Mouse (Mus musculus) CH12.LX (cell line): ENCODE results near the gene Pstk. TPM values are rescaled to one million over a fixed set of nuclear protein-coding genes. Genes with fewer than 3 reads are reported as not detected.

Experiments
- DNase-seq: peaks from one replicate; pipeline ENCODE4 v3.0.0-alpha.2; 2013; ENCODE audit errors: extremely low read depth
- H3K27ac ChIP-seq: 2 replicates; pipeline ENCODE4 v1.5.1; 2012; ENCODE audit warnings: low read depth, mild to moderate bottlenecking, control low read depth, moderate library complexity; ENCODE audit not compliant: insufficient read depth
- H3K27me3 ChIP-seq: replicated peaks from 2 replicates; pipeline ENCODE3; 2012; ENCODE audit warnings: inconsistent platforms
- H3K36me3 ChIP-seq, 2 experiments: replicated peaks in 1 of 2; 2 replicates each; pipeline versions ENCODE3 to v1.6.1; 2012; ENCODE audit warnings: inconsistent platforms in 1 of 2, low read length in 1 of 2, mild to moderate bottlenecking in 1 of 2, mixed read lengths in 1 of 2, moderate library complexity in 1 of 2; ENCODE audit not compliant: control insufficient read depth in 1 of 2, insufficient read depth in 1 of 2
- H3K4me1 ChIP-seq, 2 experiments: 2 replicates each; pipeline ENCODE4 v1.6.1; 2012; ENCODE audit warnings: inconsistent platforms in 1 of 2, moderate library complexity in 1 of 2; ENCODE audit not compliant: insufficient read depth in 2 of 2, control insufficient read depth in 1 of 2
- H3K4me2 ChIP-seq: 2 replicates; pipeline ENCODE4 v1.6.1; 2012; ENCODE audit warnings: low read depth, mild to moderate bottlenecking, control low read depth; ENCODE audit not compliant: poor library complexity, insufficient read depth, severe bottlenecking
- H3K4me3 ChIP-seq, 3 experiments: fragments of 150-350 bp in 1 of 3; sonication (generic) in 1 of 3; replicated peaks in 1 of 3; 2 replicates each; pipeline versions ENCODE3 to v1.5.1; 2011 to 2012; ENCODE audit warnings: low read depth in 2 of 3, low read length in 2 of 3, mild to moderate bottlenecking in 2 of 3, moderate library complexity in 2 of 3, control low read depth in 1 of 3, improper control_type of control experiment in 1 of 3, inconsistent platforms in 1 of 3, mixed read lengths in 1 of 3; ENCODE audit not compliant: poor library complexity in 1 of 3
- H3K79me2 ChIP-seq: replicated peaks from 2 replicates; pipeline ENCODE4 v1.6.1; 2012; ENCODE audit warnings: mild to moderate bottlenecking, moderate library complexity; ENCODE audit not compliant: control insufficient read depth, poor library complexity, insufficient read depth, severe bottlenecking; ENCODE audit errors: extremely low read depth
- H3K9ac ChIP-seq: 2 replicates; pipeline ENCODE4 v1.6.1; 2012; ENCODE audit warnings: low read depth, mild to moderate bottlenecking, control low read depth, moderate library complexity; ENCODE audit not compliant: insufficient read depth
- H3K9me3 ChIP-seq: replicated peaks from 2 replicates; pipeline ENCODE3; 2012; ENCODE audit warnings: low read length, inconsistent platforms, mixed read lengths
- E2F4 ChIP-seq: IDR thresholded peaks from 2 replicates; pipeline ENCODE4 v1.6.1; 2011; ENCODE audit warnings: low read depth, low read length, improper control_type of control experiment; ENCODE audit not compliant: insufficient replicate concordance
- GABPA ChIP-seq: IDR thresholded peaks from 2 replicates; pipeline ENCODE4 v1.6.1; 2012; ENCODE audit warnings: low read depth, low read length, improper control_type of control experiment, inconsistent platforms; ENCODE audit not compliant: insufficient replicate concordance
- HCFC1 ChIP-seq: IDR thresholded peaks from 2 replicates; pipeline ENCODE4 v1.6.1; 2012; ENCODE audit warnings: low read depth, mild to moderate bottlenecking, inconsistent platforms, low read length, improper control_type of control experiment
- IRF4 ChIP-seq: IDR thresholded peaks from 2 replicates; pipeline ENCODE4 v1.6.1; 2014; ENCODE audit warnings: low read depth, mild to moderate bottlenecking, inconsistent platforms, low read length, improper control_type of control experiment
- JUND ChIP-seq: conservative IDR thresholded peaks from 2 replicates; pipeline ENCODE4 v1.6.1; 2011; ENCODE audit warnings: low read depth, low read length, improper control_type of control experiment
- KAT2A ChIP-seq: IDR thresholded peaks from 2 replicates; pipeline ENCODE4 v1.6.1; 2012; ENCODE audit warnings: low read length, improper control_type of control experiment, inconsistent platforms; ENCODE audit not compliant: insufficient replicate concordance
- MAFK ChIP-seq: IDR thresholded peaks from 2 replicates; pipeline ENCODE4 v1.6.1; 2011; ENCODE audit warnings: low read length, improper control_type of control experiment; ENCODE audit not compliant: insufficient replicate concordance
- MAX ChIP-seq: IDR thresholded peaks from 2 replicates; pipeline ENCODE4 v1.6.1; 2011; ENCODE audit warnings: low read length, improper control_type of control experiment
- MAZ ChIP-seq: IDR thresholded peaks from 2 replicates; pipeline ENCODE4 v1.6.1; 2012; ENCODE audit warnings: low read depth, mild to moderate bottlenecking, inconsistent platforms, low read length, improper control_type of control experiment, moderate library complexity
- MEF2A ChIP-seq: IDR thresholded peaks from 2 replicates; pipeline ENCODE4 v1.6.1; 2014; ENCODE audit warnings: low read depth, mild to moderate bottlenecking, inconsistent platforms, low read length, improper control_type of control experiment, borderline replicate concordance
- NRF1 ChIP-seq: IDR thresholded peaks from 2 replicates; pipeline ENCODE4 v1.6.1; 2014; ENCODE audit warnings: low read depth, mild to moderate bottlenecking, inconsistent platforms, low read length, improper control_type of control experiment, moderate library complexity
- POLR2A ChIP-seq: IDR thresholded peaks from 2 replicates; pipeline ENCODE4 v1.6.1; 2011; ENCODE audit warnings: low read depth, mild to moderate bottlenecking, improper control_type of control experiment, low read length
- POLR2AphosphoS2 ChIP-seq: IDR thresholded peaks from 2 replicates; pipeline ENCODE4 v1.6.1; 2011; ENCODE audit warnings: low read depth, low read length, improper control_type of control experiment
- RAD21 ChIP-seq: IDR thresholded peaks from 2 replicates; pipeline ENCODE4 v1.6.1; 2011; ENCODE audit warnings: low read depth, mild to moderate bottlenecking, low read length, improper control_type of control experiment, moderate library complexity
- RCOR1 ChIP-seq: conservative IDR thresholded peaks from 2 replicates; pipeline ENCODE4 v1.6.1; 2012; ENCODE audit warnings: low read depth, mild to moderate bottlenecking, inconsistent platforms, low read length, improper control_type of control experiment
- SIN3A ChIP-seq: IDR thresholded peaks from 2 replicates; pipeline ENCODE4 v1.6.1; 2012; ENCODE audit warnings: low read length, improper control_type of control experiment, inconsistent platforms
- UBTF ChIP-seq: IDR thresholded peaks from 2 replicates; pipeline ENCODE4 v1.6.1; 2012; ENCODE audit warnings: low read depth, mild to moderate bottlenecking, inconsistent platforms, low read length, improper control_type of control experiment, moderate library complexity
- USF1 ChIP-seq: IDR thresholded peaks from 2 replicates; pipeline ENCODE4 v1.6.1; 2014; ENCODE audit warnings: low read depth, mild to moderate bottlenecking, inconsistent platforms, low read length, improper control_type of control experiment
- ZMIZ1 ChIP-seq: IDR thresholded peaks from 2 replicates; pipeline ENCODE4 v1.6.1; 2012; ENCODE audit warnings: low read depth, mild to moderate bottlenecking, inconsistent platforms, low read length, improper control_type of control experiment
- ZNF384 ChIP-seq: IDR thresholded peaks from 2 replicates; pipeline ENCODE4 v1.6.1; 2012; ENCODE audit warnings: low read depth, low read length, improper control_type of control experiment, inconsistent platforms
- dilution Hi-C: fragments of 300-500 bp; cut with MboI; formaldehyde crosslinking; loops from 2 replicates; pipeline ENCODE4 v1.14.3; 2020; ENCODE audit warnings: low sequenced_read_pairs; ENCODE audit not compliant: extremely low pct_unique_long_range_greater_than_20kb, extremely low pct_ligation_motif_present
- in situ Hi-C: fragments of 300-500 bp; cut with MboI; formaldehyde crosslinking; loops from 3 replicates; pipeline ENCODE4 v1.14.3; 2019; ENCODE audit warnings: low sequenced_read_pairs, low pct_ligation_motif_present, low pct_unique_long_range_greater_than_20kb, mixed read lengths
- polyA plus RNA-seq: library from polyadenylated mRNA; unstranded; fragments of >175 nt; gene quantifications from 2 replicates; pipeline ENCODE4 v1.2.1, GENCODE M21; 2012; ENCODE audit warnings: low read depth; ENCODE audit not compliant: insufficient read length
- total RNA-seq, 2 experiments: library from RNA; depleted of rRNA; stranded (reverse); fragments of 300-350 nt in 1 of 2; fragments of >200 nt in 1 of 2; gene quantifications; 2 replicates each; pipeline ENCODE4 v1.2.3; 2012 to 2014

The Pstk gene
- total and polyA plus RNA-seq, 3 experiments = 21.9 to 42.3 (median 29.1) TPM

- no peak overlapping the region for H3K9ac ChIP-seq
- H3K4me1 ChIP-seq = no peaks in the 10 kb centered on the region
- H3K79me2 ChIP-seq = no peaks in the 10 kb centered on the region
- TF ChIP-seq POLR2A = no peak
- TF ChIP-seq UBTF = no peak
- TF ChIP-seq POLR2AphosphoS2 = no peak
- no peak for TF ChIP-seq ZNF384
- TF ChIP-seq MEF2A = no peak
- TF ChIP-seq JUND = no peak
- TF ChIP-seq GABPA = no peak
- no peak for TF ChIP-seq NRF1
- no peak for TF ChIP-seq KAT2A
- no peak for TF ChIP-seq RCOR1
- TF ChIP-seq RAD21 = no peak
- no peak for TF ChIP-seq MAFK
- TF ChIP-seq IRF4 = no peak
- no peak for TF ChIP-seq HCFC1
- no peak for TF ChIP-seq SIN3A
- TF ChIP-seq ZMIZ1 = no peak
- H3K36me3 ChIP-seq = peaks cover 0 to 28% of the 10 kb centered on the region in 2 experiments
- dilution Hi-C loops (no loop called here), in situ Hi-C loops (no loop called here)
- no peaks in the 10 kb centered on the region for H3K27me3 ChIP-seq
- H3K27ac ChIP-seq = no peak overlapping the region
- H3K9me3 ChIP-seq = no peaks in the 10 kb centered on the region
- no peak for DNase-seq
- no peak overlapping the region for H3K4me2 ChIP-seq
- H3K4me3 ChIP-seq = no peak overlapping the region
These were observed 39.3 kb upstream of the Pstk start for GRCm38 (mm10) chr7:131331688-131332087.

- Histone ChIP-seq H3K4me2 (no peak within 1 kb of the TSS), H3K4me3 (no peak within 1 kb of the TSS), H3K9ac (no peak within 1 kb of the TSS), H3K27ac (no peak within 1 kb of the TSS), H3K9me3 (no peaks in the 10 kb centered on the region), H3K79me2 (no peaks in the 10 kb centered on the region), H3K36me3 (peaks cover 4 to 25% of the 10 kb centered on the region in 2 experiments), H3K4me1 (no peaks in the 10 kb centered on the region), H3K27me3 (no peaks in the 10 kb centered on the region)
- no peak for DNase-seq
- in situ Hi-C loops = no loop called here
- dilution Hi-C loops = no loop called here
- TF ChIP-seq GABPA = no peak
- no peak for TF ChIP-seq MAFK
- TF ChIP-seq E2F4 = no peak
- TF ChIP-seq MAZ = no peak
- TF ChIP-seq ZMIZ1 = no peak
- TF ChIP-seq MEF2A = no peak
- TF ChIP-seq MAX = no peak
- TF ChIP-seq USF1 = no peak
These were observed 37.4 kb upstream of the Pstk start, which contains the start of gene Fam24a for GRCm38 (mm10) chr7:131333564-131333963. Gene Fam24a, plus strand, starts transcription at chr7:131333864.
